Mouse (Mus musculus) left cerebral cortex, adult 2 months (tissue): ENCODE measurements around the gene Hoxa3. TPM values are rescaled to one million over a fixed set of nuclear protein-coding genes. Genes with fewer than 3 reads are reported as not detected.

Source experiments
- DNase-seq, 2 experiments: peaks; one replicate each; pipeline ENCODE4 v3.0.0; 2021 to 2022; ENCODE audit warnings: low spot score in 2 of 2, mixed read lengths in 1 of 2; ENCODE audit errors: extremely low spot score in 1 of 2
- H3K27ac ChIP-seq: fragments of 200-600 bp; 2 replicates; pipeline ENCODE4 v1.8.1; 2022
- H3K4me3 ChIP-seq: fragments of 200-600 bp; 2 replicates; pipeline ENCODE4 v1.8.1; 2022
- CTCF ChIP-seq: fragments of 200-600 bp; IDR thresholded peaks from 2 replicates; pipeline ENCODE4 v1.8.1; 2022; ENCODE audit warnings: antibody characterized with exemption, mild to moderate bottlenecking, moderate library complexity
- intact Hi-C: fragments of 180-260 bp; cut with DNase I; formaldehyde crosslinking; loops from one replicate; pipeline ENCODE4 v1.15.1; 2025
- long read RNA-seq, 2 experiments: library from polyadenylated mRNA; stranded (forward); transcript quantifications; one replicate each; pipeline ENCODE4 v2.0.0; 2021; ENCODE audit warnings: borderline mapping rate in 2 of 2
- total RNA-seq, 2 experiments: library from RNA; stranded (reverse); gene quantifications; 2 replicates each; pipeline ENCODE4 v1.2.3; 2021

The Hoxa3 gene
- not detected for total RNA-seq
- long read RNA-seq, experiment 1 = 0 reads
- long read RNA-seq, experiment 2 = 0 reads

DNA sequence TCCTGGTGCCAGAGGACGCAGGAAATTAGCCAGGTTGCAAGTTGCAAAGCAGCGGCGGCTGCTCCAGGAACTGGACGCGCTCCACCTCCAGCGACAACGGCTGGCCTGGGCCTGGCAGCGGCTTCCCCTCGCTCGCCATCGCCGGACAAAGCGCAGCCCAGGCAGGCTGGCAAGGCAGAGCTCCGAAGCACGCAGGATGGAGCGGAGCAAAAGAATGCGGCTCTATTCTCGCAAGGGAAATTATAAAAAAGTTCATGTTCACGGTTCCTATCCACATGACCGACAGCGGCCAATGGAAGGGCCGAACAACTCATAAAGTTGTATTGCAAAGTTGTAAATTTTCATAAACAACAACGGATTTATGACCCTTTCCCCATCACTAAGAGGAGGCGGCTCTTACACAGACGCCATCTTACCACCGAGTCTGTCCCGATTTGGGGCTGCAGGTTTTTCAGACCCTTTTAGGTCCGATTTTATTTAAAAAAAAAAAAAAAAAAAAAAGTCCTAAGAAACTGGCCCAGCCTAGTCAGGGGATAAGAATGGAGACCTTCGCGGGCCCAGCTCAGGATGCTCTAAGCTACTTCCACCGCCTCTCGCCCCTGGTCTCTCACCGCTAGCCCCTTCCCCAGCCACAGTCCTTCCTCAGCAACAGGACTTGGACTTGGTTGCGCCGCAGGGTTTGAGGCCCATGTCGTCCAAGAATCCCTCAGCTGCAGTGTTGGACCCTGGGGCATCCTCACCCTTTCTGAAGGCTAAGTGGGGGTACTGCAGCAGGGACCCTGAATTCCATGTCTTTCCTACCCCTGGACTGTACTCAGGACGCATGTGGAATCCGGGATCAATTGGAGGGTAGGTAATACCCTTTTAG, at the start of gene Hoxa3, which contains the start of gene Gm28308:
TSS of gene Hoxa3 (minus strand) at position 218 of the 868 bp plus-strand sequence.
TSS of gene Gm28308 (minus strand) at position 221 of the 868 bp plus-strand sequence.
- no peak for TF ChIP-seq CTCF
- intact Hi-C loops = loop anchor here (1.0 kb wide), 1 partner anchor 1032 kb away; no protein-coding TSS in a partner anchor
- no peak within 1 kb of the TSS for H3K27ac ChIP-seq
- H3K4me3 ChIP-seq = no peak within 1 kb of the TSS
- DNase-seq = no peak

GRCm38 (mm10) chr6:52262463-52263320, 49.6 kb upstream of the Hoxa3 start:
- no peak for DNase-seq
- intact Hi-C loops = no loop called here

DNA sequence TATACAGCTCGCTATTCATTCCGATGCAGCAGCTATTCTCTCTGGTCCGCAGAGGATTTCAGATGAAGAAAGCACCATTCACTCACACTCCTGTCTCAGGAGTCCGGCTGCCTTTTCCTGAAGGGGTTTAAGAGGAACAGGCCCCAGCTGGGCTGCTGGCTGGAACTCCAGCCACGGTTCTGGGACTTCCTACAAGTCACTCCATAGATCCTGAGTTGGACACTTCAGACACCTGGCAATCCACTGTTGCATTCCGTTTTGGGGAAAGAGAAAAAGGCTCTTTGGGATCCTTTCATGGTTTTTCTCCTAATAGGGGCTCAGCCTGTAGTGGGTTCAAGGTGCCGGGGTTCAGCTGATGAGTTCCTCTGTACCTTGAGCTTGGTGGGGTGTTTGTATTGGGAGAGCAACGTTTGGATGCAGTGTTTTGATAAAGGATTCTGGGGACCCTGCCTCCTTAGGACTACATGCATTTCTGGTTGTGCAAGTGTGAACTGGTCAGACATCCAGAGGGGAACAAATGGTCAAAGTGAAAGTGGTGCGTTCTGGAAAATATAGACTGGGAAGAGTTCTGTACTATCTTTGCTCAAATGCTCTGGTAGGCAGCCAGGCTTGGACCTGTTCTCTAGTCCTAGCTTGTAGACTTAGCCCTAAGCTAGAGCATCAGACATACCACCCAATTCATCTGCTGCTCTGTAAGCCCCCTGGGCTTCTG, 48.8 kb upstream of the Hoxa3 start:
- no peak for TF ChIP-seq CTCF
- H3K4me3 ChIP-seq = no peak overlapping the region
- no peak for DNase-seq
- no peak overlapping the region for H3K27ac ChIP-seq
- intact Hi-C loops = no loop called here

More at GRCm38 (mm10) chr6:52262463-52263320, 49.6 kb upstream of the Hoxa3 start:
- H3K4me3 ChIP-seq = no peak overlapping the region
- TF ChIP-seq CTCF = no peak
- H3K27ac ChIP-seq = no peak overlapping the region

GRCm38 (mm10) chr6:52260654-52261575, 47.8 kb upstream of the Hoxa3 start, which contains the start of gene Hoxa13:
Gene Hoxa13, minus strand, starts transcription at chr6:52260880.
- Histone ChIP-seq H3K27ac (no peak within 1 kb of the TSS), H3K4me3 (no peak within 1 kb of the TSS)
- DNase-seq = no peak
- no peak for TF ChIP-seq CTCF
- intact Hi-C loops = no loop called here

DNA sequence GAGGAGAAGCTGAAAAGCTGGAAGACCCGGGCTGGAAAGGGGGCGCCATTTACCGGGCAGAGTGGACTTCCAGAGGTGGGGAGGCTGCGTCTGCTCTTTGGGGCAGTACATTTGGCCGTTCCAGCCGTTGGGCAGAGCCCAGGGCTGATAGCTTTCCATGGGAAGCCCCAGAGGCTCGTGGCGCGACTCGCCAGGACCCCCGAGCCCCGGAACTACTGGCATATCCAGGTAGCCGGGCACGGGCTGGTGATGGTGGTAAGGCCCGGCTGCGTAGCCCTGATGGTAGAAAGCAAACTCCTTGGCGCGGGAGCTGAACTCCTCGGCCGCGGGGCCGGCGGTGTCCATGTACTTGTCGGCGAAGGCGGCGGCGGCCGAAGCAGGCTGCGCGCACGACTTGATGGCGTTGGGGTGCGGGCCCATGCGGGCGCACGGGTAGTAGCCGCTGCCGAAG, 46.7 kb upstream of the Hoxa3 start:
- DNase-seq = no peak
- intact Hi-C loops = loop anchor here (5.0 kb wide), 4 partner anchors 52 to 707 kb away; partner anchors contain the start of gene Evx1
- H3K27ac ChIP-seq = no peak overlapping the region
- no peak for TF ChIP-seq CTCF
- H3K4me3 ChIP-seq = no peak overlapping the region

- H3K27ac ChIP-seq = no peak overlapping the region
- DNase-seq = no peak
- H3K4me3 ChIP-seq = no peak overlapping the region
- TF ChIP-seq CTCF = no peak
- intact Hi-C loops = loop anchor here (5.0 kb wide), 4 partner anchors 53 to 708 kb away; partner anchors contain the start of gene Evx1
Observed at GRCm38 (mm10) chr6:52259081-52259790, 46.1 kb upstream of the Hoxa3 start.

GRCm38 (mm10) chr6:52256956-52257355, 43.8 kb upstream of the Hoxa3 start:
- Histone ChIP-seq H3K27ac (no peak overlapping the region), H3K4me3 (no peak overlapping the region)
- peak; percentile 55 to 67 for DNase-seq
- peak; percentile 74 for TF ChIP-seq CTCF
- intact Hi-C loops = loop anchor here (2.0 to 5.0 kb wide), 6 partner anchors 55 to 710 kb away; partner anchors contain the start of gene Evx1

DNA sequence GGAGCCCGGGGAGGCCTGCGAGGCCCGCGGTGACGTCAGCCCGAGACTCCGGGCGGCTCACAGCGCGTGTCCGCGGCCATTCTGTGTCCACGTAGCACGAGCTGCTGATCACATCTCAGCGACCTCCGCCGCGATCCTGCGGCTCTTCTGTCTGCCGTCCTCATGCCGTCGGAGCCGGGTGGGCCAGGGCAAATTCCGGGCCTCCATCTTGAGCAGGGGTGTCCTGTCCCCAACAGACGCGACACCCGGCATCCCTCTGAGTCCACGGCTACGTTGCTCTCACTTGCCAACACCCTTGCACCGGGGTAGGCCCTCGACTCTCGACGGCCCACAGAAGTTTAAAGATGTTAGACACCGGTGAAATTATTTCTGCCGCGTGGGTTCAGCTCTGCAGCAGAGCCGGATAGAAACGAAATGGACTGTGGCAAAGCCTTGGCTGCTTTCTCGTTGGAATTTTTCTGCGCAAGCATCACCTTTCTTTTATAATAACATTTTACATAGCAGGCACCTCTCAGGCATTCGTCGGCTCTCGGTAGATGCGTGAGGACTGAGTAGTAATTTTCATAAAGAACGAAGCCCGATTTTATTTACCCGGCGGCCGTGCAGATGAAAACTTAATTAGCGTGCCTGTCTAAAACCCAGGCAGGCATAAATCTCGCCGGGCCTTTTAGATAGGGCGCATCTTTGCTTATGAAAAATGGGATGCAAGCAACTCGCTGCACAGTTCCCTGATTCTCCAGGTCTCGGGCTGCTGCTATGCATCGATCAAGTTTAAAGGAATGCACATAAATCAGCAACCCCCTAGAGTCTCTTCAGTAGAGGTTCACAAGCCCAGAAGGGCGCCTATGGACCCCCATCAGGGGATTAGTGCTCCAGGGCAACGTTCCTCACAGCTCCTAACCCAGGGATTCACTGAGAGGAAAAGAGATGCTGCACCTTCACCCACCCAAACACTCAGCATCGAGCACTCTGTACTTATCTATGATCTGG, 40.7 kb upstream of the Hoxa3 start:
- H3K4me3 ChIP-seq = no peak overlapping the region
- no peak overlapping the region for H3K27ac ChIP-seq
- intact Hi-C loops = no loop called here
- DNase-seq = no peak
- no peak for TF ChIP-seq CTCF
